Mouse (Mus musculus) liver, embryonic 11.5 days (tissue): ENCODE results near the gene Tsc2. TPM values are rescaled to one million over a fixed set of nuclear protein-coding genes. Genes with fewer than 3 reads are reported as not detected.

Experiments
- ATAC-seq: fragments of 200-750 bp; cut with Nextera tagmentation; replicated peaks from 2 replicates; pipeline ENCODE4 v1.8.0; 2017; ENCODE audit warnings: moderate number of reproducible peaks, mild to moderate bottlenecking, moderate TSS enrichment, moderate library complexity; ENCODE audit not compliant: low FRiP score
- DNase-seq: peaks from one replicate; pipeline ENCODE4 v3.0.0-alpha.2; 2017; ENCODE audit warnings: low spot score
- H3K27ac ChIP-seq: fragments of 300-500 bp; sonication (generic); 2 replicates; pipeline ENCODE4 v1.5.1; 2014; ENCODE audit warnings: mild to moderate bottlenecking, low read depth, low read length, control low read depth
- H3K27me3 ChIP-seq: fragments of 300-500 bp; sonication (generic); replicated peaks from 2 replicates; pipeline ENCODE4 v1.6.1; 2014; ENCODE audit warnings: low read length, mixed read lengths; ENCODE audit not compliant: control insufficient read depth, insufficient read depth
- H3K36me3 ChIP-seq: fragments of 300-500 bp; sonication (generic); 2 replicates; pipeline ENCODE4 v1.6.1; 2014; ENCODE audit warnings: mild to moderate bottlenecking, low read length, moderate library complexity, mixed read lengths; ENCODE audit not compliant: control insufficient read depth, insufficient read depth
- H3K4me1 ChIP-seq: fragments of 300-500 bp; sonication (generic); replicated peaks from 2 replicates; pipeline ENCODE4 v1.6.1; 2014; ENCODE audit warnings: low read length, mixed read lengths; ENCODE audit not compliant: control insufficient read depth, insufficient read depth
- H3K4me2 ChIP-seq: fragments of 300-500 bp; sonication (generic); 2 replicates; pipeline ENCODE4 v1.6.1; 2014; ENCODE audit warnings: mild to moderate bottlenecking, control low read depth, moderate library complexity
- H3K4me3 ChIP-seq: fragments of 300-500 bp; sonication (generic); 2 replicates; pipeline ENCODE4 v1.5.1; 2014; ENCODE audit warnings: low read depth, low read length, control low read depth
- H3K9ac ChIP-seq: fragments of 300-500 bp; sonication (generic); 2 replicates; pipeline ENCODE4 v1.6.1; 2014; ENCODE audit warnings: low read depth, low read length, control low read depth
- H3K9me3 ChIP-seq: fragments of 300-500 bp; sonication (generic); 2 replicates; pipeline ENCODE4 v1.6.1; 2016; ENCODE audit warnings: low read length, inconsistent platforms, mixed read lengths; ENCODE audit not compliant: control insufficient read depth
- WGBS: fragments of 180-500 bp; shearing (Covaris S2); extraction: QIAGEN DNeasy Blood & Tissue Kit; methylation state at CpG from one replicate; pipeline ENCODE4 v1.1.7; 2014; 5-methylcytosine and 5-hydroxymethylcytosine counted together
- polyA plus RNA-seq: library from polyadenylated mRNA; unstranded; fragments of >200 nt; fragmentation: Nextera tagmentation; extraction: Ambion mirVana; gene quantifications from 2 replicates; pipeline ENCODE4 v1.2.1, GENCODE M21; 2014

The Tsc2 gene
- polyA plus RNA-seq, 1 experiment from 2014 or later = 55.2 TPM

DNA sequence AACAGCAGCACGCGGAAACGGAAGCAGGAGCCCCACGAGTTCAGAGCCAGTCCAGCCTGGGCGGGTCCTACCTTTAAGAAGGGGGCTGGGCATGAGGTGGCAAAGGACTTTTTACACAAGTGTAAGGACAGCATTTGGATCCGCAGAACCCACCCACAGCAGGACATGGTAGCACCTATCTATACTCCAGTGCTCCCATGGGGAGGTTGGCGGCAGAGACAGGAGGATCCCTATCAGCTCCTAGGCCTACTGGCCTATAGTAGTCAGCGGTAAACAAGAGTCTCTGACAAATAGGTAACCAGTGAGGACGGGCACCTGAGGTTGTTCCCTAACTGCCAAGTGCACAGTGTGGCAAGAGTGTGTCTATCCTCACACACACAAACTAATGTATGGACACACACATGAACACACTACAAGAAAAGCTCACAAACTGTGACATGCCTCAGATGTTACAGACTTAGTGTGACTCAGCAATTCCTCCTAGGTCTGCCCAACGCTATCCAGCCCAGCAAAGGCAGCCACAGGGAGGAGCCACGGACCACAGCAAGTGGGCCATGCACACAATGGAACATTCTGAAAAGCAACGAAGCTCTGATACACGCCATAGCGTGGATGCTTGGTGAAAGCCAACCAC is 14.8 kb downstream of the Tsc2 start:
- Histone ChIP-seq H3K9ac (peak overlapping the region; percentile 52; the same call in 1 of the 2 replicates), H3K4me3 (no peak overlapping the region), H3K27me3 (no peaks in the 10 kb centered on the region), H3K9me3 (no peaks in the 10 kb centered on the region), H3K27ac (peak overlapping the region; percentile 83), H3K36me3 (peaks cover 65% of the 10 kb centered on the region), H3K4me2 (peak overlapping the region; percentile 37), H3K4me1 (peaks cover 7% of the 10 kb centered on the region)
- ATAC-seq = peak; percentile 93
- peak; percentile 49 for DNase-seq
- 49% methylated on average over 14 of the region's 14 CpGs for WGBS

DNA sequence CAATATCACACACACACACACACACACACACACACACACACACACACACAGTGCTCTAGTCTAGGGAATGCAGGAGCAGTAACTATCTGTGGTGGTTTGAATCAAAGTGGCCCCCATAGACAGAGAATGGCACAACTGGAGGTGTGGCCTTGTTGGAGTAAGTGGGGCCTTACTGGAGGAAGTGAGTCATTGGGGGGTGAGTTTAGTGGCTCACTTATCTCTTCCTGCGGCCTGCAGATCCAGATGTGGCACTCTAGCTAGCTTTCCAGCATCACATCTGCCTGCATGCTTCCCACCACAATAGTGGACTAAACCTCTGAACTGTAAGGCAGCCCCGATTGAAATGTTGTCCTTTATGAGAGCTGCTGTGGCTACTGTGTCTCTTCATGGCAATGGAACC is 21.7 kb downstream of the Tsc2 start:
- ATAC-seq (peak; percentile 78), DNase-seq (no peak)
- H3K9me3 ChIP-seq = no peaks in the 10 kb centered on the region
- H3K9ac ChIP-seq = no peak overlapping the region
- WGBS = 35% methylated on average over 2 of the region's 2 CpGs
- H3K27me3 ChIP-seq = no peaks in the 10 kb centered on the region
- H3K4me2 ChIP-seq = no peak overlapping the region
- no peak overlapping the region for H3K27ac ChIP-seq
- H3K4me1 ChIP-seq = peaks cover 34% of the 10 kb centered on the region
- H3K4me3 ChIP-seq = no peak overlapping the region
- H3K36me3 ChIP-seq = peaks cover 40% of the 10 kb centered on the region

DNA sequence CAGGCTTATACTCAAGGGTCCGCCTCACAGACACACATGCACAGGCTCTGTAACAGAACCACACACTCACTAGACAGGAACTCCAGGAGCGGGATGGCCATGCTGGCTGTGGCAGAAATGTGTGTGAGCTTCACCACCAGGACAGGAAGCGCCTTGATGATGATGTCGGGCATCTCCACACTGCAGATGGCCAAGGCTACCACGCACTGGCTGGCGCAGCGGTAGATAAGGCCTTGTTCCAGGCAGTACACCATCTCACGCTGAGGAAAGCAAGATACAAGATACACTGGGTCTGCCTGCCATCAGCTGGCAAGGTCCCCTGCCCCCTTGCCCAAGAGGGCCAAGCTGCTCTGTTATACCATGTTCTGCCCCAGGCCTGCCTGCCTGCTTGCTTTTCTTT is 23.6 kb downstream of the Tsc2 start:
- peaks cover 35% of the 10 kb centered on the region for H3K4me1 ChIP-seq
- no peaks in the 10 kb centered on the region for H3K9me3 ChIP-seq
- H3K36me3 ChIP-seq = peaks cover 25% of the 10 kb centered on the region
- 49% methylated on average over 8 of the region's 8 CpGs for WGBS
- H3K27me3 ChIP-seq = no peaks in the 10 kb centered on the region
- no peak overlapping the region for H3K4me3 ChIP-seq
- ATAC-seq (peak; percentile 85), DNase-seq (no peak)
- H3K27ac ChIP-seq = peak overlapping the region; percentile 64
- peak overlapping the region; percentile 35 for H3K4me2 ChIP-seq
- peak overlapping the region; percentile 38; the same call in 1 of the 2 replicates for H3K9ac ChIP-seq

DNA sequence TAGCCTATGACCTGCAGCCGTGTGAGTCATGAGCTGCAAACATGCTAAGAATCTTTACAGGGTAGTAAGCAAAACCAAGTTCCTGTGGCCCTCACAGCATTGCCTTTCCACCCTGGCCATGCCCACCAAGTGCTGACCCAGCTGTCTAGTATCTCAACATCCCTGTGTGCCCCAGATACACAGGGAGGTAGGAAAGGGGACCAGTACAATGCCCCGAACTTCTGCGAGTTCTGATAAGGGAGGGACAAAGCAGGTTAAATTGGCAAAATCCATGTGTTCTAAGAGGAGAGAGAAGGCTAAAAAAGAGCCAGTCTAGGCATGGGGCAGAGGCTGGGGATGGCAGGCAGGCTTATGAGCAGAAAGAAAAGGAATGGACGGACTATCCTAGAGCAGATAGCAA is 24.1 kb downstream of the Tsc2 start:
- 75% methylated on average over 4 of the region's 4 CpGs for WGBS
- Histone ChIP-seq H3K27ac (peak overlapping the region; percentile 64), H3K9me3 (no peaks in the 10 kb centered on the region), H3K4me1 (peaks cover 35% of the 10 kb centered on the region), H3K4me3 (no peak overlapping the region), H3K36me3 (peaks cover 20% of the 10 kb centered on the region), H3K9ac (peak overlapping the region; percentile 38; the same call in 1 of the 2 replicates), H3K27me3 (no peaks in the 10 kb centered on the region), H3K4me2 (peak overlapping the region; percentile 35)
- ATAC-seq (peak; percentile 29), DNase-seq (no peak)

DNA sequence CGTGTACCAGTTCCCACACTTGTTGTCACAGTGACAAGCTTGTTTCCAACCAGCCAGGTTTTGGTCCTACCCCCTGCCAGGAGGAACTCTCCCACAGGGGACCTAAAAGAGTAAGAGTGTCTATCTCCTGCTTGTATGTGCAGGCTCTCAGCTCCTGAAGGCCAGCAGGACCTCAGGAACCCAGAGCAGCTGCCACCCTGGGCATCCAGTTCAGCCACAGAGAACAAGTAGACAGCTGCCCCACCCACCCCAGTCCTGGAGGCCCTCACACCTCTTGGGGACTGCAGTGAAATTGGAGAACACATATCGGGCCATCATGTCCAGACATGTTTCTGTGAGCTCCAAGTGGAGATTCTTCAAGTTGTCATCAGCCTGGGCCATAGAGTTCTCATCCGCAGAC is 27.9 kb downstream of the Tsc2 start:
- no peak overlapping the region for H3K9ac ChIP-seq
- H3K4me2 ChIP-seq = no peak overlapping the region
- no peak for ATAC-seq
- no peak overlapping the region for H3K27ac ChIP-seq
- no peaks in the 10 kb centered on the region for H3K9me3 ChIP-seq
- peaks cover 28% of the 10 kb centered on the region; the same call in 1 of the 2 replicates for H3K36me3 ChIP-seq
- 94% methylated on average over 3 of the region's 3 CpGs for WGBS
- no peak overlapping the region for H3K4me3 ChIP-seq
- H3K4me1 ChIP-seq = peaks cover 20% of the 10 kb centered on the region
- no peaks in the 10 kb centered on the region for H3K27me3 ChIP-seq
- no peak for DNase-seq

DNA sequence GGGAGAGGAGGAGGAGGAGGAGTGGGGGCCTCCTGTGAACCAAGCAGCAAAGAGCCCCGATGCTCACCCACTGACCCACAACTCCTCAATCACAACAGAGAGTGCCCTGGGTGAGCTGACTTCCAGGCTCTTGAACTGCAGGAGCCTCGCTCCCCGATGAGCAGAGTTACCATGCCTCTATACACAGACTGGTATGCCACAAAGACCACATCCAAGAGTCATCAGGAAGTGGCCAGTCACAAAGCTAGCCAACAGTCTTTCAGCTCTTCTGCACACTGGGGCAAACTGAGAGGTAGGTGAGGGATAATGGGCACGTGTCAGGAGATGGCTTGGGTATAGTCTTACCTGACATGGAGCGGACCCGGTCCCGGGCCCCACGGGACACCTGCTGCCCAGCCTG is 28.5 kb downstream of the Tsc2 start:
- no peaks in the 10 kb centered on the region for H3K9me3 ChIP-seq
- H3K27me3 ChIP-seq = no peaks in the 10 kb centered on the region
- no peak overlapping the region for H3K4me3 ChIP-seq
- ATAC-seq (no peak), DNase-seq (no peak)
- H3K4me2 ChIP-seq = no peak overlapping the region
- WGBS = 84% methylated on average over 8 of the region's 8 CpGs
- peaks cover 34% of the 10 kb centered on the region; the same call in 1 of the 2 replicates for H3K36me3 ChIP-seq
- no peak overlapping the region for H3K9ac ChIP-seq
- H3K4me1 ChIP-seq = peaks cover 15% of the 10 kb centered on the region
- no peak overlapping the region for H3K27ac ChIP-seq

DNA sequence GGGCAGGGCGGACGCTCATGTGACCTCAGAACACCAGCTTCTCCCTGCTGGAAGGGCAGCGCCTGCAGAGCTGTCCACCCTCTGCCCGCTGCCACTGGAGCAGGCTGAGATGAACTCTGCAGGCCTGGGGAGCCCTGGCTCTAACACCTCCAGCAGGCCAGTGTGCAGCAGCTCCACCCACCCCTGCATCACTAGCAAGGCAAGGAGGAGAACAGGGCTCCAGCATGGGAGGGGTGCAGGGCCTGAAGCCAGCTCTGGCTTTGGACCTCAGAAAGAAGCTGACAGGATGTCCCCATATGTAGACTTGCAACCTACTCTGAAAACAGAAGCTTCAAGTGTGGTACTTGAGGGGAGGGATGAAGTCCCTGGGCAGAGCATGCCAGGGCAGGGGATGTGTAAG is 31.9 kb downstream of the Tsc2 start:
- H3K4me3 ChIP-seq = no peak overlapping the region

DNA sequence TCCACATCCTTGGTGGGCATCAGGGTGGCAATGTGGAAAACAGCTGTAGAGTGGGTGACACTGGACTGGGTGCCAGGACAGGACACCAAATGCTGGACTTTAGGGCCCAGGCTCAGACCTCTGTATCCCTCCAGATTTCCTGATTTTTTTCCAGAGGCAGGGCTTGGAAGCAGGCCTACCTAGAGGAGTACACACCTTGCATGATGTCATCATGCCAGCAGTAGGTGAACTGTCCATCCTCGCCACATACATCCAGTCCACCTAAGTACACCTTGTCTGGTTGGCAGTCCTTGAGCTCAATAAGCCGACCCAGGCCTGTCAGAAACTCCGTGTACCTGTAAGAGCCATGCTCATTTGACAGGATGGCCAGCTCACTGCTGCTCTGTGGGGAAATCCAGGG is 34.4 kb downstream of the Tsc2 start:
- WGBS = 86% methylated on average over 3 of the region's 3 CpGs
- Histone ChIP-seq H3K9me3 (no peaks in the 10 kb centered on the region), H3K27ac (no peak overlapping the region), H3K4me3 (no peak overlapping the region), H3K4me1 (no peaks in the 10 kb centered on the region), H3K4me2 (no peak overlapping the region), H3K36me3 (peaks cover 51% of the 10 kb centered on the region), H3K27me3 (no peaks in the 10 kb centered on the region), H3K9ac (no peak overlapping the region)
- DNase-seq = no peak
- no peak for ATAC-seq

More for the DNA sequence above, 31.9 kb downstream of the Tsc2 start:
- H3K27ac ChIP-seq = no peak overlapping the region
- H3K36me3 ChIP-seq = peaks cover 47% of the 10 kb centered on the region
- DNase-seq = no peak
- ATAC-seq = no peak
- H3K27me3 ChIP-seq = no peaks in the 10 kb centered on the region
- no peaks in the 10 kb centered on the region; the same call in 1 of the 2 replicates for H3K4me1 ChIP-seq
- no peak overlapping the region for H3K4me2 ChIP-seq
- no peaks in the 10 kb centered on the region for H3K9me3 ChIP-seq
- 93% methylated on average over 4 of the region's 4 CpGs for WGBS
- no peak overlapping the region for H3K9ac ChIP-seq

DNA sequence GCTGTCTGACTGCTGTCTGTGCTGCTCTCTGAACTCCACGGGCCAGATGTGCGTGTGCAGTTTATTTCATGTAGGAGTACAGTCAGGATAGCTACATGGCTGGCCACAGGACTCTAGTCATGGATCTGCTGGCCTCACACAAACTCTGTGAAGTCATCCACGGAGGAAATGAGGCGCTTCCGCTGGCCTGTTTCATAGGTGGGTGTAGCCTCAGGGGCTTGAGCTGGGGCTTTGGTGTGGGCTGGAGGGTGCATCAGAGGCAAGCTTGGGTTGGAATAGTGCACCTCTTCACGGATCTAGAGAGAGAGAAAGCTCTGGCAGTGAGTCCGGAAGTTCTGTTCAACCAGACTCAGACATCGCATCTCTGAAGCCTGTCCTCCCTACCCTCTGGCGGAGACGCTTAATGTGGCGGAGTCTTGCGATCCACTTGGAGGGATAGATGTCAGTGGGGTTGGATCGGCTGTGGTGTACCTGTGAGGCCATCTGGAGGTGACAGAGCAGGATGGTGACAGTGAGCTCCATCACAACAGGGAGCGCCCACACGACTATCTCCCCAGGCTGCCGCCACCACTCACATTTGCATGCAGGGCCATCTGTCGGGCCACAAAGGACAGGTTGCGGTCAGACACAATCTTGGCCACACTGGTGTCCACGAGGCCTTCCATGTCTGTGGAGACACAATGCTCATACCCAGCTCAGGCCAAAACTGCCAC is 35.8 kb downstream of the Tsc2 start:
- no peak overlapping the region for H3K4me3 ChIP-seq
- no peak for DNase-seq
- H3K9me3 ChIP-seq = no peaks in the 10 kb centered on the region
- peaks cover 49% of the 10 kb centered on the region for H3K36me3 ChIP-seq
- H3K27me3 ChIP-seq = no peaks in the 10 kb centered on the region
- no peak overlapping the region for H3K27ac ChIP-seq
- no peak for ATAC-seq
- no peak overlapping the region for H3K4me2 ChIP-seq
- H3K4me1 ChIP-seq = no peaks in the 10 kb centered on the region
- 88% methylated on average over 19 of the region's 19 CpGs for WGBS
- H3K9ac ChIP-seq = no peak overlapping the region
